Mouse (Mus musculus) CD4-positive, CD25-positive, alpha-beta regulatory T cell, adult 4 months (primary cell): ENCODE data around the gene Arhgef40. TPM values are rescaled to one million over a fixed set of nuclear protein-coding genes. Genes with fewer than 3 reads are reported as not detected.

Experiments used
- ATAC-seq: one replicate; pipeline ENCODE4 v1.8.0; 2017
- polyA plus RNA-seq, 2 experiments: library from polyadenylated mRNA; unstranded; fragments of 100-300 nt; shearing (Covaris generic); gene quantifications; one replicate each; pipeline ENCODE4 v1.2.1; 2017

Gene Arhgef40
- polyA plus RNA-seq, 2 experiments from 2014 or later = 0.70 TPM; not detected in 1

GRCm38 (mm10) chr14:52003981-52004495 is 19.5 kb downstream of the Arhgef40 start:
- ATAC-seq = peak; percentile 85

GRCm38 (mm10) chr14:52005141-52005540 is 20.6 kb downstream of the Arhgef40 start:
- ATAC-seq = no peak

- ATAC-seq = no peak
Observed at GRCm38 (mm10) chr14:52005616-52006015, 21.1 kb downstream of the Arhgef40 start.

GRCm38 (mm10) chr14:52006241-52006640 is 21.7 kb downstream of the Arhgef40 start:
- ATAC-seq = no peak

GRCm38 (mm10) chr14:52006771-52007170 is 22.3 kb downstream of the Arhgef40 start:
- no peak for ATAC-seq

GRCm38 (mm10) chr14:52008321-52009203 is 24.0 kb downstream of the Arhgef40 start:
- ATAC-seq = peak; percentile 78

GRCm38 (mm10) chr14:52009361-52009760 is 24.8 kb downstream of the Arhgef40 start:
- no peak for ATAC-seq

GRCm38 (mm10) chr14:52009841-52010240 is 25.3 kb downstream of the Arhgef40 start:
- ATAC-seq = no peak

GRCm38 (mm10) chr14:52010446-52011111 is 26.1 kb downstream of the Arhgef40 start:
- no peak for ATAC-seq

- ATAC-seq = no peak
Observed at GRCm38 (mm10) chr14:52011683-52012082, 27.2 kb downstream of the Arhgef40 start.

- ATAC-seq = no peak
Observed at GRCm38 (mm10) chr14:52012085-52012484, 27.6 kb downstream of the Arhgef40 start.

GRCm38 (mm10) chr14:52012553-52012952 is 28.0 kb downstream of the Arhgef40 start:
- no peak for ATAC-seq

- no peak for ATAC-seq
Observed at GRCm38 (mm10) chr14:52013021-52013610, 28.6 kb downstream of the Arhgef40 start.

- peak; percentile 42 for ATAC-seq
Observed at GRCm38 (mm10) chr14:52013771-52014219, 29.3 kb downstream of the Arhgef40 start.

GRCm38 (mm10) chr14:52014271-52014760 is 29.8 kb downstream of the Arhgef40 start:
- ATAC-seq = no peak

- no peak for ATAC-seq
Observed at GRCm38 (mm10) chr14:52014761-52015311, 30.3 kb downstream of the Arhgef40 start.

- no peak for ATAC-seq
Observed at GRCm38 (mm10) chr14:52015445-52016100, 31.1 kb downstream of the Arhgef40 start, which contains the start of gene Tmem253. Gene Tmem253 (plus strand): TSS chr14:52015658.

- ATAC-seq = no peak
Observed at GRCm38 (mm10) chr14:52016625-52017405, 32.3 kb downstream of the Arhgef40 start.

- ATAC-seq = no peak
Observed at GRCm38 (mm10) chr14:52017662-52018061, 33.1 kb downstream of the Arhgef40 start.

- ATAC-seq = no peak
Observed at GRCm38 (mm10) chr14:52018248-52019050, 33.9 kb downstream of the Arhgef40 start.
